Mouse (Mus musculus) forebrain, embryonic 13.5 days (tissue): ENCODE data around the gene Zscan21. TPM values are rescaled to one million over a fixed set of nuclear protein-coding genes. Genes with fewer than 3 reads are reported as not detected.

ENCODE experiments used
- ATAC-seq: fragments of 200-750 bp; cut with Nextera tagmentation; 2 replicates; pipeline ENCODE4 v1.8.0; 2017
- H3K27ac ChIP-seq: fragments of 300-500 bp; sonication (generic); 2 replicates; pipeline ENCODE4 v1.5.1; 2015; ENCODE audit warnings: inconsistent platforms, mild to moderate bottlenecking, moderate library complexity
- H3K27me3 ChIP-seq: fragments of 300-500 bp; sonication (generic); 2 replicates; pipeline ENCODE4 v1.6.1; 2015; ENCODE audit warnings: mild to moderate bottlenecking, inconsistent platforms
- H3K36me3 ChIP-seq: fragments of 300-500 bp; sonication (generic); 2 replicates; pipeline ENCODE4 v1.6.1; 2015; ENCODE audit warnings: mild to moderate bottlenecking, inconsistent platforms; ENCODE audit not compliant: poor library complexity, severe bottlenecking
- H3K4me1 ChIP-seq: fragments of 300-500 bp; sonication (generic); 2 replicates; pipeline ENCODE4 v1.6.1; 2015; ENCODE audit warnings: inconsistent platforms
- H3K4me2 ChIP-seq: fragments of 300-500 bp; sonication (generic); 2 replicates; pipeline ENCODE4 v1.6.1; 2015; ENCODE audit warnings: inconsistent platforms, mild to moderate bottlenecking, moderate library complexity
- H3K4me3 ChIP-seq: fragments of 300-500 bp; sonication (generic); 2 replicates; pipeline ENCODE4 v1.5.1; 2015; ENCODE audit warnings: mild to moderate bottlenecking, inconsistent platforms
- H3K9ac ChIP-seq: fragments of 300-500 bp; sonication (generic); 2 replicates; pipeline ENCODE4 v1.6.1; 2015; ENCODE audit warnings: mild to moderate bottlenecking, inconsistent platforms
- H3K9me3 ChIP-seq: fragments of 300-500 bp; sonication (generic); replicated peaks from 2 replicates; pipeline ENCODE4 v1.6.1; 2016; ENCODE audit warnings: inconsistent platforms
- WGBS: fragments of 180-500 bp; shearing (Covaris S2); methylation state at CpG from one replicate; pipeline ENCODE4 v1.1.7; 2015; 5-methylcytosine and 5-hydroxymethylcytosine counted together
- polyA plus RNA-seq: library from polyadenylated mRNA; unstranded; fragments of >200 nt; fragmentation: Nextera tagmentation; extraction: Ambion mirVana; gene quantifications from 2 replicates; pipeline ENCODE4 v1.2.1, GENCODE M21; 2015

Gene Zscan21
- 111 and 123 TPM in 2 replicates for polyA plus RNA-seq

DNA sequence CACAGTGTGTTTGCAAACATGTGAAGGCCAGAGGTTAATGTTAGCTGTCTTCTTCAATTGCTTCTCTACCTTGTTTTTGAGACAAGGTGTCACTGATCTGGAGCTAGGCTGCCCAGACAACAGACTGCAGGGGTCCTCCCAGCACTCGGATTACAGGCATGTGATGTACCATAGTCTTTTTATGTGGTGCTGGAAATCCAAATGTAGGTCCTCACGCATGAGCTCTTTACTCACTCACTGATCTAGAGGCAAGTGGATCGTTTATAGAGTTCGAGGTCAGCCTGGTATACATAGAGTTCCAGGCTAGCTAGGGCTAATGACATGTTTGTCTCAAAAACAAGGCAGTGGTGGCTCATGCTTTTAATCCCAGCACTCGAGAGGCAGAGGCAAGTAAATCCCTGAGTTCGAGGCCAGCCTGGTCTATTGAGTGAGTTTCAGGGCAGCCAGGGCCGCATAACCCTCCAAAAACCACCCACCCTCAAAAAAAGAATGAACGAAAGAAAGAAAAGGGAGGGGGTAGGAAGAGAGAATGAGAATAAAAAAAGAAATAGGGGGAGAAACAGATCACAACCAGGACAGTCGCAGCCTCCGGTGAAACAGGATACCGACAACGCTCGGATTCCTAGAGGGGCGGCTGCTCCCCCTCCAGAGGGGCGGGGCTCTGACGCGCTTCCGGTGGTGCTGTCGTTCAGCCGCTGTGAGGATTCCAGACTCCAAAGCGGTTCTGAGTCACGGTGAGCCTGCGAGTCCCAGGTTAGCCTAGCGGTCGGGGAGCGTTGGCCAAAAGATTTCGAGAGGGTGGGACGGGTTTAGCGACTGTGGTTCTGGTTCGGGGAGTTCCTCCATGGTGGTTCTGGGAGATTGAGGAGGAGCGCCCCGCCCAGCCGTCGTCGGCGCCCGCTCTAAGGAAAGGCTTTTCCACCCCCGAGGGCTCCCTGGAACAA is at the start of gene Zscan21:
TSS of gene Zscan21 (plus strand) at position 649 of the 944 bp plus-strand sequence.
- ATAC-seq: peak; percentile 98
- WGBS: 7% methylated on average over 38 of the region's 38 CpGs
- H3K4me1 ChIP-seq: peaks cover 19% of the 10 kb centered on the region

DNA sequence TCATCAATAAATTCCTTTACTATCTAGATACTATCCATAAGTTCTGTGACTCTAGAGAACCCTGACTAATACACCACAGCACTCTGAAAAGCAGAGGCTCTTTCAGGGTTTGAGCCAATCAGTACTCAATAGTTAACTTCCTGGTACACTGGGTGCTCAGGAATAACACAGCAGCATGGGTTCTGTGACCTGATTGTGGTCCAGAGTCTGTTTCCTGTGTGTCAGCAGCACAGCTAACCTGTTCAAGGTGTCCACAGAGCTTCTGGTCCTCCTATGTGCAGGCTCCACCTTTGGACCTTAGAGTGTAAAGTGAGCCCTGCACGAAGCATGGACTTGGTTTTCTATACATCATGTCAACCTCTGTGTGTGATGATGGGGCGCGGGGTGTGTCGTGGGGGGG is 42.9 kb upstream of the Zscan21 start:
- 91% methylated on average over 4 of the region's 4 CpGs for whole genome bisulfite sequencing

More for the DNA sequence above, at the start of gene Zscan21:
- H3K36me3 ChIP-seq: peaks cover 24% of the 10 kb centered on the region
- H3K9me3 ChIP-seq: no peaks in the 10 kb centered on the region
- H3K9ac ChIP-seq: peak within 1 kb of the TSS; percentile 83
- H3K4me2 ChIP-seq: peak within 1 kb of the TSS; percentile 72
- peak within 1 kb of the TSS; percentile 75 for H3K4me3 ChIP-seq
- H3K27me3 ChIP-seq: no peaks in the 10 kb centered on the region
- peak within 1 kb of the TSS; percentile 95 for H3K27ac ChIP-seq

DNA sequence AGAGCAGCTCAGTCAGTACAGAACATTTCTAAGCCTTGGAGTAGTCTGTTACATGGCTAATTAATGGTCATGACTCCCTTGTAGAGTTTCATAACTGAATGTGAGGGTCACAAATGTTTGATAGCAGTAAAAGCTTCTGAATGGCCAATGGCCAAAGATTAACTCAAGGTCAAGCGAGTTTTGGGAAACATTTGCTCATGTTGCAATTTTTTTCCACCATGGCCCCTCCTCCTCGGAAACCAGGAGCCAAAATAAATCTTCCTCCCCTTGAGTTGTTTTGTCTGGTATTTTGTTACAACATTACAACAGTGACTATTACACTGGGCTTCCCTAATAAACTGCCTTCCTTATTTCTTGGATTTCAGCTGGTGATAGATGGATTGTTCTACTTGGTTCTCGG is 41.0 kb upstream of the Zscan21 start:
- Histone ChIP-seq H3K4me2 (no peak overlapping the region), H3K36me3 (no peaks in the 10 kb centered on the region), H3K27me3 (no peaks in the 10 kb centered on the region), H3K9ac (no peak overlapping the region), H3K27ac (no peak overlapping the region), H3K4me1 (no peaks in the 10 kb centered on the region), H3K9me3 (no peaks in the 10 kb centered on the region), H3K4me3 (no peak overlapping the region)
- no peak for ATAC-seq
- WGBS: 82% methylated on average over 3 of the region's 3 CpGs

More for the DNA sequence above, 42.9 kb upstream of the Zscan21 start:
- Histone ChIP-seq H3K9ac (no peak overlapping the region), H3K36me3 (no peaks in the 10 kb centered on the region), H3K4me2 (no peak overlapping the region), H3K9me3 (no peaks in the 10 kb centered on the region), H3K4me1 (no peaks in the 10 kb centered on the region), H3K27me3 (no peaks in the 10 kb centered on the region), H3K4me3 (no peak overlapping the region), H3K27ac (no peak overlapping the region)
- ATAC-seq: no peak

DNA sequence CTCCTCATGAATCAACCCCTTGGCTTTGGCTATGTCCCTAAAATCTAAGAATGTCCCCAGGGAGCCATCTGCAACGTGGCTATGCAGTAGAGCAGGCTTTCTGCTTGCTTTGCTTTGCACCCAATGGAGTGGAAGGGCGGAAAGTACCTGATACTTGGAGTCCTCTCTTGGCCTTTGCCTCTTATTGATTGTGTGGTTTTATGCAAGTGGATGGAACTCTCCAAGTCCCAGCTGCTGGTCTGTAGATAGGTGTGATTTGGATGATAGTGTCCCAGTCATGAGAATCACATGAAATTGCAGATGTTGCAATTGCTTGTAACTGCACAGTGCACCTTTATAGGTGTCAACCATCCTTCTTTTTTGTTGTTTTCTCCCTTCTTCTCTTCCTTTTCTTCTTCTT is 40.6 kb upstream of the Zscan21 start:
- no peak for ATAC-seq
- H3K9me3 ChIP-seq: no peaks in the 10 kb centered on the region
- H3K27ac ChIP-seq: no peak overlapping the region
- H3K4me1 ChIP-seq: no peaks in the 10 kb centered on the region
- no peak overlapping the region for H3K4me2 ChIP-seq
- no peaks in the 10 kb centered on the region for H3K36me3 ChIP-seq
- H3K9ac ChIP-seq: no peak overlapping the region
- H3K27me3 ChIP-seq: no peaks in the 10 kb centered on the region
- 63% methylated on average over 2 of the region's 2 CpGs for WGBS
- no peak overlapping the region for H3K4me3 ChIP-seq

DNA sequence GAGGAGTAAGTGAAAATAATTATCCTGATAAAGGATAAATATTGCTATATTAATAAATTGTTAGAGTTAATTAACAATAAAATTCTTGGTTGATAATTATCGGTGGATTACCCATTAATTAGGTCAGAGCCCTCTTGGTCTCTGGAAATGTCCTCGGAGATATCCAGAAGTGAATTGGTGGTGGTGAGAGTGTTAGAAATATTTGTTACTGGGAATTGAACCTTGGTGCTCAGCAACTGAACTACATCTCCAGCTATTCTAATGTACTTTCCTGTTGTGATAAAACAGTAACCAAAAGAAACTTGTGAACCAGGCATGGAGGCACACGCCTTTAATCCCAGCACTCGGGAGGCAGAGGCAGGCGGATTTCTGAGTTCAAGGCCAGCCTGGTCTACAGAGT is 36.2 kb upstream of the Zscan21 start:
- Histone ChIP-seq H3K4me2 (no peak overlapping the region), H3K4me3 (no peak overlapping the region), H3K36me3 (no peaks in the 10 kb centered on the region), H3K27ac (no peak overlapping the region), H3K9me3 (no peaks in the 10 kb centered on the region), H3K9ac (no peak overlapping the region), H3K4me1 (no peaks in the 10 kb centered on the region), H3K27me3 (no peaks in the 10 kb centered on the region)
- WGBS: 87% methylated on average over 5 of the region's 5 CpGs
- ATAC-seq: no peak

DNA sequence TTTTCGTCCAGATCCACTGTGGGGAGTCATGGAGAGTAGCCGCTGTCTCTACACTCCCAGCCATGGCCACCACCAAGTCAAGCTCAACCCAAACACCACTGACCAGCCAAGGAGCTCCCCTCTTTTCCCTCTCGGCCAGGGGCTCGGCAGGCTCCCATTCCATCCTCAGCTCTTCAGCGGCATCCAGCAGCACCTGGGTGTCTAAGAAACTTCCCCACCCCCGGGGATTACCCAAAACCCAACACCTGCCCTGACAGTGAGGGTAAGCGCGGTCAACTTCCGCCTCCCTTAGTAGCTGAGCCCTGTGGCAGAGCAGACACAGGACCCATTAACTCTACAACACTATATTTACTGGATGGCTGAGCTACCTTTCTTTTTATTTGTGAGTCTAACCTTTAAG is 35.3 kb upstream of the Zscan21 start:
- H3K27ac ChIP-seq: no peak overlapping the region
- 82% methylated on average over 9 of the region's 9 CpGs for WGBS
- H3K27me3 ChIP-seq: no peaks in the 10 kb centered on the region
- H3K9ac ChIP-seq: no peak overlapping the region
- H3K4me3 ChIP-seq: no peak overlapping the region
- peaks cover 7% of the 10 kb centered on the region for H3K4me1 ChIP-seq
- H3K4me2 ChIP-seq: no peak overlapping the region
- no peaks in the 10 kb centered on the region for H3K9me3 ChIP-seq
- no peak for ATAC-seq
- H3K36me3 ChIP-seq: no peaks in the 10 kb centered on the region

DNA sequence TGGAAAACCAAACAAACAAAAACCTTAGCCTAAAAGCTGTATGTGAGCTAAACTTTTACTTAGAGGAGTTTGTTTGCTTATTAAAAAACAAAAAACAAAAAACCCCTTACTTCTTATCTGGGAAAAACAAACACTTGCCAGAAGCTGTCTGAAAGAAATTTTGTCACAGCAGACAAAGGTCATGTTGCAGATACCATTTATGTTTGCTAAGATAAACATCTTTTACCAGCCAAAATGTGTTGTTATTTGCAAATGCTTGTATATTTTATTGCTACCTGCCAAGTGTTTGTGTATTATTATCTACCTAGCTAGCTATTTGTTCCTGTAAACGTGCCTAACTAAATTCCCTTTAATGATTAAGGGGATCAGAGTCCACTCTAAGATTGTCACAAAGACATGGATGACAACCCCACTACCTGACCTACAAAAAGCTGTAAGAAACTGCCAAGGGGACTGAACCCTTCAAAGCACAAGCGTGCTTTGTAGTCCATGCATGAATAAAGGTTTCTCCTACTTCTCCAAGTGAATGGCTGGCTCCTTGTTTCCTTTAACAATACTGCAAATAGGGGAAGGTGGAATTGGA is 33.3 kb upstream of the Zscan21 start:
- WGBS: 71% methylated on average over 2 of the region's 2 CpGs
- Histone ChIP-seq H3K36me3 (peaks cover 14% of the 10 kb centered on the region; the same call in 1 of the 2 replicates), H3K9me3 (no peaks in the 10 kb centered on the region), H3K27me3 (no peaks in the 10 kb centered on the region), H3K27ac (no peak overlapping the region), H3K4me1 (peaks cover 25% of the 10 kb centered on the region), H3K9ac (no peak overlapping the region), H3K4me3 (no peak overlapping the region), H3K4me2 (no peak overlapping the region)
- ATAC-seq: no peak

DNA sequence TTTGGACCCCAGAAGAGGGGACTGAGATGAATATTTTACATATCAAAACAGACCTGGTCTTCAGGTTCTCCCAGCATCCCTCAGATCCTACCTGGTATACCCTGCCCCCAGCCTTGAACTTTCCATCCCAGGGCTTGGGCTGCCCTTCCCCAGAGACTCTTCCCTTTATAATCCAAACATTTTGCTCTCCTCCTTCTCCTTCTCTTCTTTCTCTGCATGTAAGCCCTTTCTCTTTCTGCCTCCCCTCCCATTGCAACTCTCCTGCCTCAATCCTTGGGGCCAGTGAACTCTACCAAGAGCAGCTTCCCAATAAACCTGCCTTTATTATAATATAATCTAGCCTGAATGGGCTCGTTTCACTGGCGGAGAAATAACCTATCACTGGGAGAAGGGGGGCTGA is 32.8 kb upstream of the Zscan21 start:
- Histone ChIP-seq H3K9me3 (no peaks in the 10 kb centered on the region), H3K9ac (no peak overlapping the region), H3K4me1 (peaks cover 27% of the 10 kb centered on the region), H3K4me2 (no peak overlapping the region), H3K36me3 (peaks cover 14% of the 10 kb centered on the region; the same call in 1 of the 2 replicates), H3K4me3 (no peak overlapping the region), H3K27me3 (no peaks in the 10 kb centered on the region), H3K27ac (no peak overlapping the region)
- 94% methylated on average over 2 of the region's 2 CpGs for WGBS
- ATAC-seq: no peak

DNA sequence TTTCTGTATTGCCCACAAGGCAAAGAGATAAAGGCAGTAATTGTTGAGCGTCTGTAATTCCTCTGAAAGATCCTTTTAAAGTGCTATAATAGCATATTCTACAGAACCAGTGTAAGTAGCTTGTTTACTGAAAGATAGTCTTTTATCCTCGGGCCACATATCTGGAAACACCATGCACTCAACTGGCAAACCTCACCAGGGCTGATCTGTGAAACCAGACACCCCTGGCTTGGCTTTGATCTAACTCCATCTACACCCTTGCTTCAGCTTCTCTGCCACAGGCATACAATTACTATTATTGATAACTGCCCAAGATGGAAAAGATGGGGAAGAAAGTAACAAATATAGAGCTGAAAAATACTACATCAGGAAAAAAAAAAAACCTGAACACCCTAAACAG is 32.2 kb upstream of the Zscan21 start:
- peaks cover 27% of the 10 kb centered on the region for H3K4me1 ChIP-seq
- no peaks in the 10 kb centered on the region for H3K27me3 ChIP-seq
- H3K4me3 ChIP-seq: peak overlapping the region; percentile 91
- peak overlapping the region; percentile 90 for H3K4me2 ChIP-seq
- H3K9me3 ChIP-seq: no peaks in the 10 kb centered on the region
- H3K9ac ChIP-seq: 0 out of 2 replicates have a peak overlapping the region, but pooled peaks have one; percentile 97
- H3K27ac ChIP-seq: no peak overlapping the region
- WGBS: 73% methylated on average over 2 of the region's 2 CpGs
- peaks cover 14% of the 10 kb centered on the region; the same call in 1 of the 2 replicates for H3K36me3 ChIP-seq
- peak; percentile 44 for ATAC-seq

DNA sequence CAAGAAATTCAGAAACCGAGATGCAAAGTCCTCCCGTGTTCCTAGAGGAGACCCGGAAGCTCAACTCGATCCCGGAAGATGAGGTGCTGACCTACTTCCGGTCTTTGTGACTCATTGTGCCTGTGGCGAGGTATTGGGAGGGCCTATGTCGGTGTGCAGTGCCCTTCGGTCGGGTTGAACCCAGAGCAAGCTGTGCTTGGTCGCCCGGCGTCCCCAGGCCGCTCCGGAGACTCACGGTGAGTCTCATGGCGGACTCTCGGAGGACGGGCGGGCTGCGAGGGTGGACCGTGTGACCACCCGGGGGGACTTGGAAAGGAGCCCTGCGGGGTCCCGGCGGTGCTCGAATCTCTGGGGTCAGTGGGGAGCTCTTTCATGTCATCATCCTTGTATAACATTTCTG is 31.7 kb upstream of the Zscan21 start, which contains the start of gene Zkscan1:
TSS of gene Zkscan1 (plus strand) at position 89 of the 400 bp plus-strand sequence.
- Histone ChIP-seq H3K4me2 (peak within 1 kb of the TSS; percentile 90), H3K27ac (peak within 1 kb of the TSS; percentile 88), H3K27me3 (no peaks in the 10 kb centered on the region), H3K4me3 (peak within 1 kb of the TSS; percentile 91), H3K36me3 (peaks cover 14% of the 10 kb centered on the region; the same call in 1 of the 2 replicates), H3K9ac (peak within 1 kb of the TSS; percentile 97), H3K9me3 (no peaks in the 10 kb centered on the region), H3K4me1 (peaks cover 27% of the 10 kb centered on the region)
- peak; percentile 97 for ATAC-seq
- WGBS: under 1% methylated on average over 27 of the region's 27 CpGs

DNA sequence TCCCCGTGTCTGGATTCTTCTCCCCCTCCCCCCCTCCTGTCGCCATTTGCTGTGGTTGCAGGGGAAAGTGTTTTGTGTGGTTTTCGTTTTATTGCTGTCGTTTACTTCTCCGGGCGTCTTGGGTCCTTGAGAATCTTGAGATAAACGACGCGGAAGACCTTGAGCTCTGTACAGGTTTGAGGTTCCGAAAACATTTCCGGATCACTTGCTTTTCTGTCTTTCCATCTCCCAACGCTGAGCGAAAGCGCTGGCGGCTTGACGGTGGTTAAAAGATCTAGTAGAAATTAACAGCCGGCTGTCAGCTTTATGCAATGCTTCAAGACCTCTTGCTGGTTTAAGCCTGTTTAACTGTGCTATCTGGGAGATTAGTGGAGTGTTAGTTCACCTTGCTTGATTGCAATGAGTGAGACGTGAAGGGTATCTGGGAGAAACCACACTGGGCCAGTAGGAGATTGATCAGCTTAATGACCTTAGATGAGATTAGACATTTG is 31.2 kb upstream of the Zscan21 start:
- Histone ChIP-seq H3K36me3 (peaks cover 14% of the 10 kb centered on the region; the same call in 1 of the 2 replicates), H3K27me3 (no peaks in the 10 kb centered on the region), H3K9ac (peak overlapping the region; percentile 97), H3K4me2 (peak overlapping the region; percentile 90), H3K4me3 (peak overlapping the region; percentile 91), H3K4me1 (peaks cover 27% of the 10 kb centered on the region), H3K27ac (peak overlapping the region; percentile 88), H3K9me3 (no peaks in the 10 kb centered on the region)
- WGBS: under 1% methylated on average over 18 of the region's 18 CpGs
- ATAC-seq: peak; percentile 14; the same call in 1 of the 2 replicates

DNA sequence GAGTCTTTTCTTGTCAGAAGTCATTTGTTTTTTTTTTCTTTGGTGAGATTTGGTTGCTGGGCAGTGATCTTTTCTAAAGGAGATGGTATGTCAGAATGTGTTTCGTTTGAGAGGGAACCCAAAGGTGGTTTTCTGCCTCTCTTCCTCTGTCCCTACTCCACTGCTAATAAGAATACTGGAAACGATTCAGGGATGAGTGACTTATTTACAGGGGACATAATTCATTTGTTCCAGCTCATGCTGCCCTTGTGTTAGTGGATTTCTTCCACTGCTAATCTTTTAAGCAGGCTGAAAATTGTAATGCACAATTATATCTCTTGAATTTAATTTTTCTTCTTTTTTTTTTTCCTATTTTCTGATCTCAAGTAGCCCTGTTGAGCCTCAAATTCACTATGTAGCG is 29.9 kb upstream of the Zscan21 start:
- Histone ChIP-seq H3K4me1 (peaks cover 27% of the 10 kb centered on the region), H3K27me3 (no peaks in the 10 kb centered on the region), H3K9me3 (no peaks in the 10 kb centered on the region), H3K9ac (peak overlapping the region; percentile 97; the same call in 1 of the 2 replicates), H3K4me3 (peak overlapping the region; percentile 91), H3K4me2 (peak overlapping the region; percentile 90), H3K36me3 (peaks cover 14% of the 10 kb centered on the region; the same call in 1 of the 2 replicates), H3K27ac (no peak overlapping the region)
- no peak for ATAC-seq
- WGBS: 83% methylated on average over 3 of the region's 3 CpGs
